Mouse (Mus musculus) layer of hippocampus, adult 18-20 months (tissue): ENCODE measurements at regions not wholly inside any gene's neighbourhood (a gene's known extent, or its start where the extent isn't known, plus 50 kb on each side); places are given as distances from the start of the nearest gene placed in this dataset.

ENCODE experiments used
- DNase-seq, 2 experiments: peaks; one replicate each; pipeline ENCODE4 v3.0.0; 2022; ENCODE audit warnings: low spot score in 2 of 2

DNA sequence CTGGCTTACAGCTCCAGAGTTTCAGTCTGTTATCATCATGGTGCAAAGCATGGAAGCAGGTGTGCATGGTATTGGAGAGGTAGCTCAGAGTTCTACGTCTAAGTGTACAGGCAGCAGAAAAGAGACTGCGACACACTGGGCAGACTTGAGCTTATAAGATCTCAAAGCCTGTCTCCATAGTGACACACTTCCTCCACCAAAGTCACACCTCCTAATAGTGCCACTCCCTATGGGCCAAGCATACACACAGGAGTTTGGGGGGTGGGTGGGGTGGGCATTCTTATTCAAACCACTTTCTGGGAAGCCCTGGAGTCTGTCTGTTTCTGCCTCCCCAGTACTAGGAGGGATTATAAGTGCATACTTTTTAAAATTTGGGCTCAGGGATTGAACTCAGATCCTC lies 219.5 kb upstream of the Prok2 start:
- no peak for DNase-seq

GRCm38 (mm10) chr6:99942958-99943357 lies 216.8 kb upstream of the Prok2 start:
- no peak for DNase-seq

DNA sequence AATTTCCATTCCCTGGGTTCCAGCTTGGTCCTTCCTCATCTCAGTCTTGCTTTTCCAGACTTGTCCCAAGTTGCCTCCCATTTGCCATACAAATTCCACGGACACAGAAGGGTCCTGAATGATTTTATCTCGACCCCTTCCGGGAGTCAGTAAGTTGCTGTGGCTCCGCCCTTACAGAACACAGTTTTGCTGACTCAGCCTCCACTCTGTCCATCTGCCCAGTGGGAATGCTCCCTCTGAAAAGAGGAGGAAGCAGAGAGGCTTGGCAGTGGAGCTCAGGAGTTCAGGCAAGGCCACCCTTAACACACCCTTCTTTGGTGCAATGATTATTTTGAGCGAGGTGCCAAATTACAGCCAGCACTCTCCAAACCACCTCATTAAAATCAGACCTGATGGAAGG lies 213.9 kb upstream of the Prok2 start:
- DNase-seq, result no peak

- no peak for DNase-seq
These were observed 213.2 kb upstream of the Prok2 start for GRCm38 (mm10) chr6:99939382-99939781.

DNA sequence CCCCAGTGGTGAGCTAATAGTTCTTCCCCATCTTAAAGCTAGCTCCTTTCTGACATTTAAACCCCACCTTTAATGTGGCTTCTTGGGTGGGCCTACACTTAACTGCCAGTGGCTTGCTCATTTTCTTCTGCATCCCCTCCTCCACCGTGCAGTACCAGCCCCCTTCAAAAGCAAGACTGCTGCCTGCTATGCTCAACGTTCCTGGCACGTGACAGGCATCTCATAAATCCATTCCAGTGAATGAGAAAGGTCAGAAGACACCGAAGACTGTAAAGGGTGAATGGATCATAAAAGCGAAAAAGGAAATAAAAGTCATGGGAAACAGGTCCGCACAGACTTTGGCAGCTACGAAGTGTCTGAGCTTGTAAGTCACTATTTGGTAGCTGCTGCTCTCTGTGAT lies 212.8 kb upstream of the Prok2 start:
- no peak for DNase-seq

GRCm38 (mm10) chr6:99936716-99937115 lies 210.5 kb upstream of the Prok2 start:
- DNase-seq, result no peak

- DNase-seq, result no peak
These were observed 209.2 kb upstream of the Prok2 start for GRCm38 (mm10) chr6:99935373-99935772.

DNA sequence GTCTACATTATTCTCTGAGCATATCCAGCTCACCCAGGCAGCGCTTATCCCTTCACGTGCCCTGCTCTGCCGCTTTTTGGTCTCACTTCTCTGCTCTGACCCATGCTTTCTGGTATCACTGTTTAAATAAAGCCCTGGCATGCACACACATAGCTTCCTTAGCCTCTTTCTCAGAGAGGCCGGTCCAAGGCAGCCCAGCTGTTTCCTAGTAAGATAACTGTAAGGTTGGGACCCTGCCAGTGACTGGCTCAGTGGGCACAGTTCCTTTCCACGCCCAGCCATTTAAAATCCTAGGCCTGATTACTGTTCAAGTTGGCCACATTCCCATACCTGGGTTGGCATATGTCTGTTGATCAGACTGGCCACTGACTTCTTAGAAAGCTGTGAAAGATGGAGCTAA lies 208.2 kb upstream of the Prok2 start:
- DNase-seq, result no peak

- DNase-seq, result no peak
These were observed 207.2 kb upstream of the Prok2 start for GRCm38 (mm10) chr6:99933404-99933803.

- DNase-seq, result peak; percentile 28 to 58
These were observed 206.7 kb upstream of the Prok2 start for GRCm38 (mm10) chr6:99932923-99933322.

- DNase-seq, result peak in 1 of 2 experiments; percentile 29
These were observed 206.2 kb upstream of the Prok2 start for GRCm38 (mm10) chr6:99932405-99932804.

DNA sequence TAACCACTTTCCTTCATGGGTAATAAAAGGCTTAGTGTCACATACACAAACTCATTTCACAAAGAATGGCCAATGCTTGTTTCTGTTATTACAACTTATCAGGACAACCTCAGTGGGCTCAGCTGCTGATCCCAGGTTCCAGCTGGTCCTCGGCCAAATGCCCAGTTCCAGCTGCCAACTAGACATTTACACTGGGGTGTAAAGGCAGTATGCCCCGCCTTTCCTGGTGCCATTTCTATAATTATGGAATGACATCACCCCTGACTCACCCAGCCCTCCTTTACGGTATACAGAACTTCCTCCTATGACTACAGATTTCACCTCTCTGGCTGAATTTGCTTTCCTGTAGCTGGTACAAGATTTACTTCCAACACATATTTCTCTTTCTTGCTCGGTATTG lies 205.4 kb upstream of the Prok2 start:
- DNase-seq, result no peak

DNA sequence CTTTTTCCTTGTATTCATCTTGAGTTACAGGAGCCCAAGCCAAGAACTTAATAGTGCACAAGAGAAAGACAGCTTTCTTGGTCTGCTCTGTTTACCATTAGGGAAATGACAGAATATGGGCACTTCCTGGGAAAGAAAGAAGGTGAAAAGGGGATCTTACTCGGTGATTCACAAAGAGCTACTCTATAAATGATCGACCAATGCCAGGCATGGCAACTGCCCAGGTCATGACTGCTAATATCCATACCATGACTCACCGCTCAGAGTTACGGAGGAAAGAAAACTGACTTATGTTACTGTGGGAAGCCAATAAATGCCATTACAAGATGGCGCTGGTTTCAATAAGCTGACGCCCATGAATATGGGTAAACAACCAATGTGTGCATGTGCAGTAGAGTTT lies 204.1 kb upstream of the Prok2 start:
- no peak for DNase-seq

GRCm38 (mm10) chr6:99927933-99928555 lies 201.9 kb upstream of the Prok2 start:
- no peak for DNase-seq

DNA sequence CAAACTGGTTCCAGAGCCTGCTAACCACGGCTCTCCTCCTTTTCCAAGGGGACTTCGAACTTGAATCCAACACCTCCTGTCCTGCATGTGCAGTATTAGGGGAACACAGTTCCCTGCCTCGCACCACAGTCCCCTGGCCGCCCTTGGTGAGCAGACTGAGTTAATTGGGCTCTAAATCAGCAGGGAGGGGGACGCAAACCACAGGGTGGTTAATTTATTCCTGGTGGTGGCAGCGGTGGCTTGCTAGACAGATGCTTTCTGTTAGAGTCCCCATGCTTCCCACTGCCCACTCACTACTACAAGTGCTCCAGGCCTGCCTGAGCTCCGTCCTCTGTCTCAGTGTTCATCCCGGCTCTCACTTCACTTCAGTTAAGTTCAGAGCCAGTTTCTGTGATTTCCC lies 198.0 kb upstream of the Prok2 start:
- no peak for DNase-seq

DNA sequence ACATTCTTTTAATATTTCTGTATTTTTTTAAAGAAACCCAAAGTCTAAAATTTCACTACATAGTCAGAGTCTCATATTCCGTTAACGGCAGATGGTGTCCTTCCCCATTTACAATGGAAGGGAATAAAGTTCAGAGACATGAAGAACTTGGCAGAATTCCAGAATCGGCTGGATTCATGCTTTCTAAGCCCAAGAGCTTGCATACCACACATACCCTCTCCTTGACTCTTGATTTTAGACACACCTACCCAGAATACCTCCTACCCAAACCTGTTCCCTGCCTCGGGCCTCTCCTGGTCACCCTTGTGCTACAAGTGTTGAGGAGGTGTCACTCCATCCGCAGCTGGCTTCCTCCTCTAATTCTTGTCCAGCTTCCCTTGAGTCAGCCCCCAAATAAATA lies 195.8 kb upstream of the Prok2 start:
- DNase-seq, result no peak

DNA sequence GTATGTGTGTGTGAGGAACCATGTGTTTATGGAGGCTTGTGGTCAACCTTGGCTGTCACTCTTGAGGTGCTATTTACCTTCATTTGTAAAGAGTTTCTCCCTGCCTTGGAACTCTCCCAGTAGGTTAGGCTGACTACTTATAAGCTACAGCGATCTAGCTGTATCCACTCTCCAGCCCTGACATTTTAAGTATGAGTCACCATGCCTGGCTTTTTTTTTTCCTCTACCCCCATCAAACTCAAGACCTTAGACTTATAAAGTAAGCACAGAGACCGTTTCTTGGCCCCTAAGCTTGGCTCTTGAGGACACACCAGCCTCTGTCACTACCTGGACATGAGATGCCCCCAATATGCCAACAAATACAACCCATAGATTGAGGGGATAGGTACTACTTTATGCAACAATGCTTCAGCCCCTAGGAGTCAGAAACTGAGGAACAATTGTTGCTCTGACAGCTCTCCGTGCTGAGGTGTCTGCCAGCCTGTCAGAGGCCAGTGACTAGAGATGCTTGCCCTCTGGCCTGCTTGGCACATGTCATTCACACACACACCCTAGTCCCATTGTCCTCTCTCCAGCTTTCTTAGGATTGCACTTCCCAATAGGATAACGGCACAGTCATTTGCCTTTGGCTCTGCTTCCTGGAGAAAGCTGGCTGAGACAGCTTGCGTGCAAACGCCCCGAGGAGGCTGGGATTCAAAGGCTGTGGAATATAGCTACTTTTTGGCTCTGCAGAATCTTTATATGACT lies 193.8 kb upstream of the Prok2 start:
- DNase-seq, result peak in 1 of 2 experiments; percentile 19

DNA sequence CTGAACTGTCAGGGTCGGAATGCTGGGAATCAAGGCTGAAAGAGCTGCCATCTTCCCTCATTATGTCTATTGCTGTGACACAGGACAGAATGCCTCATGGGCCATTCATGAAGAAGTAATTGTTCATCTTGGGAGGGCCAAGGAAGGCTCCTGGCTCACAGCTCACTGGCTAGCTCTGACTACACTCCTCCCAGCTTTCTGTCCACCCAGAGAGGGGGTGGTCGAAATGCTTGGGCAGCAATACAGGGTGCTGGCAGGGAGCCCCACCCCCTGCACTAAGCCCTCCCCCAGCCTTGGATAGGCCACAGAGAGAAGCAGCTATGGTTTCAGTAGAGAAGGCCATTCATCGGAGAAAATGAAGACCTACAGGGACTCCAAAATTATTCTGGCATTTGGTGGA lies 192.2 kb upstream of the Prok2 start:
- no peak for DNase-seq

- DNase-seq, result no peak
These were observed 183.7 kb upstream of the Prok2 start for GRCm38 (mm10) chr6:99909921-99910320.

DNA sequence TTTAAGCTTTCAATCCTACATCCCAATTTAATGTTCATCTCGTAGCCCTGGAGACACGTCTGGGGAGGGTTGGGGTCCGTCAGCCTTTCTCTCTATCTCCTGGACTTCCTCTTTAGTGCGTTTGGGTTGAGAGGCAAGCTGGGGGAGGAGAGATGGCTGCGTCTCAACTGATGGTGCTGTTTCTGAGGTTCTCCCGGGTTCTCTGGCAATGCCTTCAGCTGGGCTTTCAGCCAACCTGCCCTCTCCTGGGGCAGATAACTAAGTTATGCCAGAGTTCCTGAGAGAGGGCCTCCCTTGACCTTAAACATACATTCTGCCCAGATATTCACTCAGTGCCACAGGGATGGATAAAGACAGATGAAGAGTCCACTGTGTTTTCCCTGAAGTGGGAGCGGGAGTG lies 183.3 kb upstream of the Prok2 start:
- no peak for DNase-seq

DNA sequence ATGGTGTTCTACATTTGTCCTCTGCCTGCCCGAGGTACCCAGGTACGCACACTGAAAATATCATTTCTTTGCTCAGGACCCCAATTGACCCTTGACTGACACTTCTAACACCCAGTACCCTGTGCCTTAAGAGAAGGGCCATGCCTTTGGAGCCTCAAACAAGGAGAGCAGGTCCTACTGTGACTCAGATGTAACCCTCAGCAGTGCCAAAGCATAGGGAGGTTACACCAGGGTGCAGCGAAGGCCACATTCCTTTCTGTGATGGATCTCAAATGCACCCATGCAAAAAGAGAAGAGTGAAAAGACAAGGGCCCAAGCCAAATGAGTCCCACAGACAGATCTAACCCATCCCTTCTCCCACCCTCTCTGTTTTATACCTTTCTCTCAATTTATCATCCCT lies 181.9 kb upstream of the Prok2 start:
- DNase-seq, result no peak

DNA sequence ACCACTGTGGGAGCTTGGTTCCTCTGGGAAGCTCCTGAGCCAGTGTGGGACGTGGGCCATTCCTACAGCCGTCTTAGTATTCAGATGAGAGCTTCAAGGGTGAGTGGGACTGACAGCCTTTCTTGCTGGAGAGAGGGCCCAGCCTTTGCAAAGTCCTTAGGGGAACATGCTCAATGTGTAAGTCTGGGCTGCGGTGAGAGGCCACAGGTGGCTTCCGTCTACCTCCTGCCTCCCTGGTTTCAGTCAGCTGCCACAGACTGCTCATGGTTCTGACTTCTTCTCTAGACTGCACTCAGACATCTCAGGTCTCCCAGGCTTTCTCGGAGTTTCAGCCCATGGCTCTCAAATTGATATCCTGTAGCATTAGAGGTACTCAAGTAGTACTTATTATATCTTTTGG lies 179.0 kb upstream of the Prok2 start:
- DNase-seq, result no peak

GRCm38 (mm10) chr6:99904607-99905006 lies 178.4 kb upstream of the Prok2 start:
- peak in 1 of 2 experiments; percentile 37 for DNase-seq
